Mouse (Mus musculus) mouse embryonic stem cell (cell line): ENCODE measurements around the gene Lzic.

Experiments
- in situ Hi-C, 2 experiments: fragments of 300-500 bp; cut with MboI; formaldehyde crosslinking; loops; 1 replicate in 1 of 2; 3 replicates in 1 of 2; pipeline ENCODE4 v1.14.3; 2019 to 2020; ENCODE audit warnings: low sequenced_read_pairs in 2 of 2, low pct_unique_long_range_greater_than_20kb in 1 of 2, mixed read lengths in 1 of 2; ENCODE audit not compliant: unreplicated experiment in 1 of 2

Lzic gene

GRCm38 (mm10) chr4:149462305-149462971 lies 22.6 kb upstream of the Lzic start:
- in situ Hi-C loops = loop anchor here in 1 of 2 experiments (10.0 kb wide), 1 partner anchor 62 kb away; no protein-coding TSS in a partner anchor

- in situ Hi-C loops = loop anchor here in 1 of 2 experiments (10.0 kb wide), 1 partner anchor 61 kb away; no protein-coding TSS in a partner anchor
These were observed 21.5 kb upstream of the Lzic start for GRCm38 (mm10) chr4:149463435-149463950.

DNA sequence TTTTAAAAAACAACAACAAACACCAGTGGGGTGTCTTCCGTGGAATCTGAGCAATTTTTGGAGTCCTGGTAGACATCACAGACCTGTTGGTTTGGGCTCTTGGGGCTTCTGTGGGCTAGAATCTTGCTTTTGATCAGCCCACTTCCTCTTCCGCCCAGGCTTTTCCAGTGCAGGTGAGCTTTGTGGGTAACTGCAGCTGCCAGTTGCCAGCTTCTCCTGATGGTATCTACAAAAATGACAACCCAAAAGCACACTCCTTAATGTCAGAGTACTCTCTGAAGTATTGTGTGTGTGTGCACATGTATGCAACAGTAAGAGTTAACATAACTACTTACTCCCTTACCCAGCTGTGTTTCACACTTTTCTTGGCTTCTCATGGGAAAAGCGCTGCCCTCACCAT lies 15.5 kb upstream of the Lzic start:
- in situ Hi-C loops = loop anchor here in 1 of 2 experiments (10.0 kb wide), 1 partner anchor 55 kb away; no protein-coding TSS in a partner anchor

- in situ Hi-C loops = no loop called here
These were observed 9.9 kb upstream of the Lzic start for GRCm38 (mm10) chr4:149475096-149475495.

- in situ Hi-C loops = no loop called here
These were observed 8.0 kb upstream of the Lzic start, which contains the start of gene Tmem274 for GRCm38 (mm10) chr4:149477078-149477477. TSS of gene Tmem274 (plus strand) at chr4:149477378.

- in situ Hi-C loops = no loop called here
These were observed 463 bp upstream of the Lzic start for GRCm38 (mm10) chr4:149484566-149484965.

- in situ Hi-C loops = no loop called here
These were observed 787 bp downstream of the Lzic start for GRCm38 (mm10) chr4:149485825-149486206.

GRCm38 (mm10) chr4:149487729-149488128 lies 2.7 kb downstream of the Lzic start:
- in situ Hi-C loops = no loop called here

- in situ Hi-C loops = no loop called here
These were observed 4.6 kb downstream of the Lzic start for GRCm38 (mm10) chr4:149489415-149490240.

DNA sequence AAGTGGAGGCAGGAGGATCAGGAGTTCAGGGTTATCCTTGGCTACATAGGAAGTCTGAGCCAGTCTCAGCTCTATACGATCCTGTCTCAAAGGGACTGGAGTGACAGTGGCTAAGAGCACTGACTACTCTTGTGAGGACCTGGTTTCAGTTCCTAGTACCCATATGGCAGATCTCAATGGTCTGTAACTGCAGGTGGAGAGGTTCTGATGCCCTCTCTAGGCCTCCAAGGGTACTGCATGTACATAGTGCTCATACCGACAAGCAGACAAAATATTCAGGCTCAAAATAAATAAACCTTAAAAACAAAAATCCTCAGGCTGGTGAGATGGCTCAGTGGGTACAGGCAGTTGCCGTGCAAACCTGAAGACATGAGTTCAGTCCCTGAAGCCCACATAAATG lies 6.1 kb downstream of the Lzic start:
- in situ Hi-C loops = no loop called here

DNA sequence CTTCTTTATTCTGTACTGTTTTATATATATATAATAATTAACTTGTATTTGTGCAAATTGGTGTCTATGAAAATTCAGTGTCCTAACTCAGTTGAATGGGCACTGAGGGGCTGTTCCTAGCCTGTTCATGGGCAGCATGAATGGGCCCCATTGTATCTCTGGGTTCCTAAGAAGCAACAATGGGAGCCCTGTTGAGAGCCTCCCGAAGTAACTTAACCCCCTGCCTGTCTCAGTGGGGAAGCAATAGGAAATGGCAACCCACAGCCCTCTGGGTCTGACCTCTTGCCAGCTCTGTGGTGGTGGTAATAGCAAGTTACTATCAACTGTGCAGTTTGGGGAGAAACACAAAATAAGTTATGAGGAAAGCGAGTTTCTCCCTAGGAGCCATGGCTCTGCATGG lies 11.6 kb downstream of the Lzic start:
- in situ Hi-C loops = no loop called here

- in situ Hi-C loops = no loop called here
These were observed 13.9 kb downstream of the Lzic start for GRCm38 (mm10) chr4:149498901-149499300.

DNA sequence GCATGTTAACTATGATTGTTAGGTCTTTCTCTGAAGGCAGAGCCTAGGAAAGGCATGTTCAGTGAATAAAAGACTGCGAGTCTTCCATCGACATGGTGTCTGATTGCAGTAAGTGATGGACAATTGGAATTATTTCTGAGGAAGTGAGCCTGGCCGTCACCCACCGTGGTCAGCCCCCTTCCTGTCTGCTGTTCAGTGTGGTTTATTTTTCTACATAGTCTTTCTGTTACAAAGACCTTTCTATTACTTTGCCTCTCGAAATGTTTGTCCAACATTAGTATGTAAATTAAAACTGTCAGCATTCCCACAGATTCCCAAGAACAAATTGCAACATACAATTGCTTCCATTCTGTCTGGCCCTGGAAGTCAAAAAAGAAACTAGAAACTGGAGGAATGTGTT lies 14.8 kb downstream of the Lzic start:
- in situ Hi-C loops = no loop called here

GRCm38 (mm10) chr4:149504363-149504762 lies 19.3 kb downstream of the Lzic start:
- in situ Hi-C loops = no loop called here

GRCm38 (mm10) chr4:149504858-149505257 lies 19.8 kb downstream of the Lzic start:
- in situ Hi-C loops = no loop called here

- in situ Hi-C loops = no loop called here
These were observed 20.4 kb downstream of the Lzic start for GRCm38 (mm10) chr4:149505261-149505967.

DNA sequence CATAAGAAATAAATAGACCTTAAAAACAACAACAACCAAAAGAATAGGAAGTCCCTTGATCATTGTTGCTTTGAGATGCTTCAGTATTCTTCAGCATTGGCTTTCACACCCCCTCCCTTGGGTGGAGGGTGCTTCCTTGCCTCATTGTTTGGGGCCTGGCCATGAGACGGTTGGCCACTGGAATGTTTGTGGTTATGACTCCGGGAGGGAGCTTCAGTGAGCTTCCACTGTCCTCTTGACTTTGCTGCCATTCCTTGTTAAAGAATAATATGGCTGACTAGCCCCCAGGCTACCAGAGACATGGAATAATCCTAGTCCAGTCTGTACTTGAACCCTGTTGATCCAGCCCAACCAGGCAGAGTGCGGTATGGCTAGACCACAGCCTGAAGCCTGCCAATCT lies 21.9 kb downstream of the Lzic start:
- in situ Hi-C loops = no loop called here

GRCm38 (mm10) chr4:149511221-149511646 lies 26.2 kb downstream of the Lzic start:
- in situ Hi-C loops = no loop called here

DNA sequence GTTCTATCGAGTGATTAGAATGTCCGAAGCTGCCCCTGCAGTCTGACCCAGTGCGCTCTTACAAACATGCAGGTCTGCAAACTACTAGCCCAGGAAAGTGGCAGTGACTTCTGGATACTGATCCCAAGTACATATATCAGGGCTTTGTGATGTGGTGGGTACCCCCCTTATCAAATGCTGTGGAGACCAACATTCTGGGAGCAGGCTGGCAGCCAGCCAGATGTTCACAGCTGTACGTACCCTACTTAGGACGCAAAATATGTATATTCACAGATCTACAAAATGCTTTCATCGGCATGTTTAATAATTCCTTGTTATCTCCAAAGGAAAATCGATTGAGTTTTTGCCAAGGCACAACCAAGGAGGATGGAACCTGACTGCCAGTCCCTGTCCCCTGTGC lies 27.0 kb downstream of the Lzic start:
- in situ Hi-C loops = no loop called here
